Mouse (Mus musculus) kidney, postnatal 14 days (tissue): ENCODE results near the gene Tjp2.

ENCODE experiments used
- DNase-seq: peaks from one replicate; pipeline ENCODE4 v3.0.0; 2022; ENCODE audit warnings: mixed read lengths

Gene Tjp2

GRCm38 (mm10) chr19:24176692-24177091 is 48.1 kb downstream of the Tjp2 start:
- DNase-seq: no peak

DNA sequence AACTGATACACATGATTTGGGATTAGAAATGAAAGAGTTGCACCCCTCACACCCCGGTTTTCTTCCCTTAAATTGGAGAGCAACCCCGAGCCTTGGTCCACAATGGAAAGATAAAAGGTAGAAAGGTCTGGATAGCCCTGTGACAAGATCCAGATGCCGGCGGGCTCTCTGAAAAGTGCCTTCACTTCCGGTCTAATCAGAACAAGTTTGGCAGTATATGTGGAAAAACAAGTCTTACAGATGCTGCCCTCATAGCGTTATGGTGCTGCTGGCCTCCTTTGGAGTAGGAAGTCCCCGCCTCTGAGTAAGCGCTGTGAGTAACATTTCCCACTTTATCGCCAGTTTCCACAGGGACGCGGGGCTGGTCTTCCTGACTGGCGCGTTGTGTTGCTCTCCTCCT is 49.9 kb downstream of the Tjp2 start:
- peak; percentile 33 for DNase-seq

DNA sequence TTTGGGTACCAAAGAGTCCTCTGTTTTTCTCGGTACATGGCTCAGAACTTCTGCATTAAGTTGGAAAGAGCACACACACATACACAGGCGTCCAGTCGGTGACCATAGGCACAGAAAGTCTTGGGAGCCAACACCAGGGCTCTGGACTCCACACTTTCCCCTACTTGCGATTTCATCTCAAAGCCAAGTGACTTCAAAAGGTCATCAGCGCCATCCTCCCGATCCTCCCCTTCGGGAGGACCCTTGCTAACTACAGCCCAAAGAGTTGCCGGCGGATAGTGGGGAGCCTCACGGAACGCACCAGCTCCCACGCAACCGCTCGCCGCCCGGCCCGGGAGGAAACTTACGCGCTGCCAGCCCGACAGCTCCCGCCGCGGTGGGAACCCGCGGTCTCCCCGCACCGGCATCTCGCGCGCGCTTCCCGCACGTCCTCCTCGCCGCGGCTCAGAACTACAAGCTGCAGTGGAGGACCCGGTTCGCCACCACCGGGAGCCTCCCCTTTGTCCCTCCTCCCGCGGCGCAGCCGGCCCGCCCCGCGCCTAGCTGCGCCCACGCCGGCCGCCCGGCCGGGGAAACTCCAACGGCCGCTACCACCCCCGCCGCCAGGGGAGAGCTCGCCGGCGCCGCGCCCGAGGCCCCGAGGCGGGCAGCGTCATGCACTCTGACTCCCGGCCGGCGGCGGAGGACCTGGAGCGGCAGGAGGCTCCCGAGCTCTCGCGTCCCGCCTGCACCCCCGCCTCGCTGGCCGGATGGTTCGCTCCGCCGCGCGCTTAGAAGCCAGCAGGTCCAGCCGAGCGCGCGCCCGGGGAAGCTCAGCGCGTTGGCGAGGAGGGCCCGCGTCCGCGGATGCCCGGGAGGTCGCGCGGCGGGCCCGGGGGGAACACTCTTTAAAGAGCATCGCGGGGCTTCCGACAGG is 51.0 kb downstream of the Tjp2 start:
- peak; percentile 97 for DNase-seq

DNA sequence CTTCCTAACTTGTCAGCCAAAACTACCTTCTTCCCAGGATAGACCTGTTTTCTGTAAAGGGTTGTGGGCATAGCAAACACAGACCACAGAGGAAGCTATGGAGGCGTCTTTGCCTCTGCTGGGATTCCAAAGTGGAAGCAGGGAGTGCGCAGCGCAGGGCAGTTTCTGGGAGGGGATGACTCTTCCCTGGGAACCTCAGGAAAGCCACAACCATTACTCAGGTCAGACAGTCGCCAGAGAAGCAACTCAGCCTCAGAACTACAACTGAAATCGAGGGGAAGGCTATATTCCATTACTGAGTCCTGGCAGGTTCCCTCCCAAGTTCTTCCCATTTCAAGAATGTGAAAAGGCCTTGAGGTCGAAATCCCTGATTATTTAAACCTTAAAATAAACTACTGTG is 51.8 kb downstream of the Tjp2 start:
- no peak for DNase-seq

GRCm38 (mm10) chr19:24168531-24168930 is 56.3 kb downstream of the Tjp2 start:
- no peak for DNase-seq

DNA sequence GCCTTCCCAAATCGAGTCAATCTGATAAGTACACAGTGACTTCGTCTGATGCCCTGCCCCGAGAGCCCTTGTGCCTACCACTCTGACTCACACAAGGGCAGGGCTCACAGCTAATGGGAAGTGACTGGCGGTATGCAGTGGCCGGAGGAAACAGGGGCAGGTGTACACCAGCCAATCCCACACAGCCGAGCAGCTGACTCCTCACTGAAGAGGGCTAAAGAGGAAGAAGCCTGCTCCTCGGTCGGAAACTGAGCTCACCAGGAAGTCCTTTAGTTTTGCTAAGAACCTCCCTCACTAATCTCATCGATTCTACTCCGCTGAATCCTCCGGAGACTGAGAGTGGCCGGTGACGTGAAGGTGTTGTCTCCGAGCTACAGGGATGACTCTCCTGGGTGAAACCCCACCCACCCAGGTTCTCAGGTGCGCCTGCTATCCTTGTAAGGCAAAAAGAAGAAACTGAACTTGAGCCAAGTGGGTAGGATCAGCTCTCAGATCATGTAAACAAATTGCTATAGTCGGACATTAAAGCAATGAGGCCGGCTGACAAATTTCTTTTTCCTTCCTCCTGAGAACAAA is 58.2 kb downstream of the Tjp2 start:
- DNase-seq: peak; percentile 57

DNA sequence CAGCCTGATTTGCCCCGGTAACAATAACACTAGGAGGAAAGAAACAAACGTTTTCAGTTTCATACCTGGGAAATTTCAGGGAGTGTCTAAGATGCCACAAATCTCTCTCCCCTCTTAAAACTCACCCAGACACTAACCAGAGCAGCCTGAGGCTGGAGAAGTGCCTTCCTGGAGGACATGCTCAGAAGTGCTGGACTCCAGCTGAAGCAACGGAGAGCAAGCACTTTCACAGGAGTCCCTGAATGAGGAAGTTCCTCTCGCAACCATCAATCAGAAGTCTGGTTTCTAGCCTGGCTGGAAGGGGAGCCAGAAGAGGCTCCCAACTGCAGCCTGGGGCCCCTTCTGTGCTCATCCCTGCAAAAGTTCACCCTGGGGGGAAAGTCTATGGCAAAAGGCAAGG is 60.9 kb downstream of the Tjp2 start:
- no peak for DNase-seq

- no peak for DNase-seq
Measured at GRCm38 (mm10) chr19:24160460-24160859, 64.4 kb downstream of the Tjp2 start.

DNA sequence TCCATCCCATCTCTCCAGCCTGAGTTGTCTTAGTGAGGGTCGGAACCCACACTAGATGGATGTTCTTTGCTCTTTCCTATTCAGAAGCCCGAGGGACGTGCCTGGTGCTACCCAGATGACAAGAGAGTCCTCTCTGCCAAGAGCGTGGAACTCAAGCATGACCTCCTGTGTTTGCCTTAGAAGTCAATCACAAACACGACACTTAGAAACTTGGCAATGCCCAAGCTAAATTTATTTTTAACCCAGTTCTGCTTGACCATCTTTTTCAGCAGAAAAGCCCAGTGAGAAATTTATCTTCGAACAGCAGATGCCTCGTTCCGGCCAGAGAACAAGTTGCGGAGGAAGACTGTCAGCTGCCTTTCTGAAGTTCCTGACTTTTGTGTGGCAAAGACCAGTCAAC is 65.1 kb downstream of the Tjp2 start:
- peak; percentile 64 for DNase-seq

DNA sequence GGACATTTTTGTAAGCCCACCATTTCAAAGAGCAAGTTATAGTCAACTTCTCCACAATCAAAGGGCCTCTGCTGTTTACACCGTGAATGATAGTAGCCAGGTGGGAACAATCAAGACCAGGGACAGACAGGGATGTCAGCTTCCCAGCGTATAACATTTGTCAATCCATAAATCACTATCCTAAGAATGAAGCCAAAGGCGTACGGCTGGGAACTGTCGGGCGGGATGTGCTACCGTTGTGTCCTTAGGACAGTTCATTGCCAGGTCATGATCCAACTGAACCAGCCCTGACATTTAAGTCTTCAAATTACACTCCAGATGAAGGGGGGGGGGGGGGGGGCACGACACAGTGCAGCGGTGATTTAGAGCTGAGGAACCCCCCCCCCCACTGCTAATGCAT is 65.5 kb downstream of the Tjp2 start:
- no peak for DNase-seq

GRCm38 (mm10) chr19:24156067-24156455 is 68.8 kb downstream of the Tjp2 start:
- DNase-seq: peak; percentile 28

GRCm38 (mm10) chr19:24155395-24156066 is 69.3 kb downstream of the Tjp2 start:
- peak; percentile 35 for DNase-seq

- peak; percentile 62 for DNase-seq
Measured at GRCm38 (mm10) chr19:24153266-24154023, 71.4 kb downstream of the Tjp2 start.

GRCm38 (mm10) chr19:24144009-24144408 is 80.8 kb downstream of the Tjp2 start:
- no peak for DNase-seq

- DNase-seq: no peak
Measured at GRCm38 (mm10) chr19:24142621-24143061, 82.2 kb downstream of the Tjp2 start.

- DNase-seq: no peak
Measured at GRCm38 (mm10) chr19:24140298-24140697, 84.5 kb downstream of the Tjp2 start.

GRCm38 (mm10) chr19:24137392-24137791 is 87.4 kb downstream of the Tjp2 start:
- DNase-seq: no peak

DNA sequence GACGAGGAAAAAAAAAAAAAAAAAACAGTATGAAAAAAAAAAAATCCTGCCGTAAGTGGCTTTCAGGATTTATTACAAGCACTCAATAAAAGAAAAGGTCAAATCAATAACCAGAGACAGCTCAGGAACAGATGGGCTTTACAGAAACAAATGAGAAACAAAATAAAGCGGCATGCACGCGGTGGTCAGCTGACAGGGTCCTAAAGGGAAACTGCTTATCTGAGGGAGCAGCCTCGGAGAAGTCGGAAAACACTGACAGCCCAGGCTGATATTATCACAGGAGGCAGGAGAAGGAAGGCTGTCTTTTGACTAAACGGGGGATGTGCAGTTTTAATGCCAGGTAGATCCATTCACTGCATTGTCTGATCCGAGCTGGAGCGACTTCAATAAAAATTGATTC is 89.8 kb downstream of the Tjp2 start:
- DNase-seq: no peak

- no peak for DNase-seq
Measured at GRCm38 (mm10) chr19:24134144-24134911, 90.5 kb downstream of the Tjp2 start.

GRCm38 (mm10) chr19:24123534-24124290 is 101.1 kb downstream of the Tjp2 start:
- DNase-seq: no peak

DNA sequence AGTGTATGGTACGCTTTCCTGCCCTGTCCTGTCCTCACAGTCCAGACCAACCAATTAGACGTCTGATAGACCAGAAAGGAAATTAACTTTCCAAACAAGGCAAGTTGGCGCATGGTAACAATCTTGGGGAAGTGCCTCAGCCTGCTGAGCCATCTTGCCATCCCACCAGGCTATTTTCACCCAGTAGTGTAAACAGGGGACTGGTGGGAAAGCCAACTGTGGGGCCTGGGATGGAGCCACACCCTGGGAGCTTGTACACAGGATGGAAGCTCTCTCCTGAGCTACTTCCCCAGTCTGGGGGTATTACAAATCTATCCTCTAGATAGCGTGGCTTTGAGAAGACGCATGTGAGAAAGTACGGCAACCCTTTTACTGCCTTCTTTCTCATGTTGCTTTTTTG is 101.7 kb downstream of the Tjp2 start:
- no peak for DNase-seq
